Comparison of ENCODE assay signal across 8 mouse cellular contexts in genomic region chr7:45831128-45831525, GRCm38 (mm10). TPM values are rescaled to one million over a fixed set of nuclear protein-coding genes. Genes with fewer than 3 reads are reported as not detected.
A peak's percentile ranks its signal among the peaks of the same experiment; 100 is the strongest.
DNase-seq lines count a peak whose midpoint lies in the region; ATAC-seq and TF ChIP-seq lines count a peak whose summit lies in the region.

No protein-coding gene starts in this region.

- no peaks in the 10 kb centered on the region for H3K9me3 ChIP-seq in hindbrain, embryonic 15.5 days
- H3K9me3 ChIP-seq in midbrain, embryonic 16.5 days (replicated peaks; ENCODE audit: control insufficient read depth, low read length, poor library complexity, severe bottlenecking) = no peaks in the 10 kb centered on the region

- peak overlapping the region; percentile 60 for H3K9ac ChIP-seq in hindbrain, embryonic 15.5 days
- peak overlapping the region; percentile 68 for H3K9ac ChIP-seq in midbrain, embryonic 16.5 days (ENCODE audit: low read depth, low read length)

- no peak for DNase-seq in kidney, adult 2 months
- DNase-seq in kidney, postnatal 14 days = no peak
- DNase-seq in ovary, postnatal 14 days (ENCODE audit: low spot score) = no peak
- DNase-seq in right cerebral cortex, adult 2 months (ENCODE audit: low spot score in 2 of 2) = no peak
- DNase-seq in cerebellum, postnatal 36 days = no peak

- peak overlapping the region; percentile 100 for H3K4me3 ChIP-seq in kidney, adult 2 months (ENCODE audit: insufficient read depth, low read depth, low read length)
- H3K4me3 ChIP-seq in bone marrow macrophage, adult 2 months (ENCODE audit: insufficient read depth, low read length) = peak overlapping the region; percentile 88
- peak overlapping the region; percentile 75 for H3K4me3 ChIP-seq in hindbrain, embryonic 15.5 days
- H3K4me3 ChIP-seq in midbrain, embryonic 16.5 days (ENCODE audit: low read depth, low read length) = peak overlapping the region; percentile 93

- peaks cover 5% of the 10 kb centered on the region; the same call in 1 of the 2 replicates for H3K4me1 ChIP-seq in kidney, adult 2 months (ENCODE audit: control insufficient read depth, insufficient read depth, low read length)
- peaks cover 7% of the 10 kb centered on the region for H3K4me1 ChIP-seq in bone marrow macrophage, adult 2 months (ENCODE audit: control insufficient read depth, insufficient read depth, low read length)
- peaks cover 37% of the 10 kb centered on the region for H3K4me1 ChIP-seq in hindbrain, embryonic 15.5 days (replicated peaks)
- H3K4me1 ChIP-seq in midbrain, embryonic 16.5 days (ENCODE audit: control insufficient read depth, insufficient read depth, low read length) = peaks cover 20% of the 10 kb centered on the region

- H3K27ac ChIP-seq in kidney, adult 2 months (ENCODE audit: insufficient read depth, low read depth, low read length) = peak overlapping the region; percentile 99; the same call in 1 of the 2 replicates
- no peak overlapping the region for H3K27ac ChIP-seq in bone marrow macrophage, adult 2 months (ENCODE audit: insufficient read depth, low read depth, low read length)
- peak overlapping the region; percentile 90 for H3K27ac ChIP-seq in hindbrain, embryonic 15.5 days (replicated peaks)
- peak overlapping the region; percentile 77 for H3K27ac ChIP-seq in midbrain, embryonic 16.5 days (ENCODE audit: low read length)

- peak overlapping the region; percentile 89 for H3K4me2 ChIP-seq in hindbrain, embryonic 15.5 days
- H3K4me2 ChIP-seq in midbrain, embryonic 16.5 days (ENCODE audit: low read length) = peak overlapping the region; percentile 93

- no peak for TF ChIP-seq POLR2A in kidney, adult 2 months (IDR thresholded peaks at IDR 0.05; ENCODE audit: low read depth, low read length)
- no peak for TF ChIP-seq POLR2A in bone marrow macrophage, adult 2 months (IDR thresholded peaks at IDR 0.05; ENCODE audit: borderline replicate concordance, low read depth, low read length)

- peaks cover 4% of the 10 kb centered on the region for H3K27me3 ChIP-seq in kidney, adult 2 months (replicated peaks; ENCODE audit: control insufficient read depth, insufficient read depth, low read length)
- H3K27me3 ChIP-seq in hindbrain, embryonic 15.5 days = peaks cover 46% of the 10 kb centered on the region
- peaks cover 44% of the 10 kb centered on the region for H3K27me3 ChIP-seq in midbrain, embryonic 16.5 days (ENCODE audit: control insufficient read depth, insufficient read depth, low read depth, low read length)

- ATAC-seq in hindbrain, embryonic 15.5 days (ENCODE audit: low FRiP score, low read depth) = peak; percentile 17
- ATAC-seq in midbrain, embryonic 16.5 days = peak; percentile 41

- no peak for TF ChIP-seq CTCF in kidney, adult 2 months (conservative IDR thresholded peaks at IDR 0.05; ENCODE audit: insufficient read depth, insufficient read length, low read depth, low read length)
- TF ChIP-seq CTCF in bone marrow macrophage, adult 2 months (IDR thresholded peaks at IDR 0.05; ENCODE audit: low read depth, low read length) = no peak

- no peaks in the 10 kb centered on the region for H3K36me3 ChIP-seq in kidney, adult 2 months (ENCODE audit: control insufficient read depth, insufficient read depth, low read length)
- H3K36me3 ChIP-seq in hindbrain, embryonic 15.5 days = peaks cover 23% of the 10 kb centered on the region
- H3K36me3 ChIP-seq in midbrain, embryonic 16.5 days (ENCODE audit: control insufficient read depth, insufficient read depth, low read length) = peaks cover 12% of the 10 kb centered on the region

- WGBS in kidney, adult 2 months = 26% methylated on average over 5 of the region's 5 CpGs
- WGBS in hindbrain, embryonic 15.5 days = 14% methylated on average over 5 of the region's 5 CpGs
- WGBS in midbrain, embryonic 16.5 days = 21% methylated on average over 5 of the region's 5 CpGs

RNA-seq across cellular contexts. Expression of gene Grwd1, which starts 0.4 kb away (rescaled TPM):
- polyA plus RNA-seq in kidney, adult 2 months (2012; rRNA removed) = 12.3 and 12.9 TPM in 2 replicates
- polyA plus RNA-seq in bone marrow macrophage, adult 2 months (2012; ENCODE audit: insufficient read depth, insufficient read length, missing spikeins) = 4.4 and 4.9 TPM in 2 replicates
- polyA plus RNA-seq in hindbrain, embryonic 15.5 days (2015; fragmentation: Nextera tagmentation; extraction: Ambion mirVana) = 41.8 and 43.1 TPM in 2 replicates
- 38.4 and 45.8 TPM in 2 replicates for polyA plus RNA-seq in midbrain, embryonic 16.5 days (2015; fragmentation: Nextera tagmentation; extraction: Ambion mirVana)

RNA-seq across cellular contexts. Expression of gene Kcnj14, which starts 6.5 kb away (rescaled TPM):
- 0.28 and 0.31 TPM in 2 replicates for polyA plus RNA-seq in kidney, adult 2 months (2012; rRNA removed)
- polyA plus RNA-seq in bone marrow macrophage, adult 2 months (2012; ENCODE audit: insufficient read depth, insufficient read length, missing spikeins) = not detected in 2 replicates
- 1.1 and 1.6 TPM in 2 replicates for polyA plus RNA-seq in hindbrain, embryonic 15.5 days (2015; fragmentation: Nextera tagmentation; extraction: Ambion mirVana)
- polyA plus RNA-seq in midbrain, embryonic 16.5 days (2015; fragmentation: Nextera tagmentation; extraction: Ambion mirVana) = 1.2 and 1.3 TPM in 2 replicates

RNA-seq across cellular contexts. Expression of gene Cyth2, which starts 16.7 kb away (rescaled TPM):
- polyA plus RNA-seq in kidney, adult 2 months (2012; rRNA removed) = 43.3 and 44.7 TPM in 2 replicates
- 63.7 and 68.8 TPM in 2 replicates for polyA plus RNA-seq in bone marrow macrophage, adult 2 months (2012; ENCODE audit: insufficient read depth, insufficient read length, missing spikeins)
- 271 and 286 TPM in 2 replicates for polyA plus RNA-seq in hindbrain, embryonic 15.5 days (2015; fragmentation: Nextera tagmentation; extraction: Ambion mirVana)
- polyA plus RNA-seq in midbrain, embryonic 16.5 days (2015; fragmentation: Nextera tagmentation; extraction: Ambion mirVana) = 275 and 307 TPM in 2 replicates

RNA-seq across cellular contexts. Expression of gene Kdelr1, which starts 41.4 kb away (rescaled TPM):
- polyA plus RNA-seq in kidney, adult 2 months (2012; rRNA removed) = 331 and 358 TPM in 2 replicates
- 169 and 174 TPM in 2 replicates for polyA plus RNA-seq in bone marrow macrophage, adult 2 months (2012; ENCODE audit: insufficient read depth, insufficient read length, missing spikeins)
- 56.4 and 61.0 TPM in 2 replicates for polyA plus RNA-seq in hindbrain, embryonic 15.5 days (2015; fragmentation: Nextera tagmentation; extraction: Ambion mirVana)
- 52.2 and 55.0 TPM in 2 replicates for polyA plus RNA-seq in midbrain, embryonic 16.5 days (2015; fragmentation: Nextera tagmentation; extraction: Ambion mirVana)

RNA-seq across cellular contexts. Expression of gene Sult2b1, which starts 46.7 kb away (rescaled TPM):
- polyA plus RNA-seq in kidney, adult 2 months (2012; rRNA removed) = 4.2 and 6.1 TPM in 2 replicates
- 1.5 TPM in 1 of 2 replicates, not detected in the other for polyA plus RNA-seq in bone marrow macrophage, adult 2 months (2012; ENCODE audit: insufficient read depth, insufficient read length, missing spikeins)
- 6.3 TPM in 2 replicates for polyA plus RNA-seq in hindbrain, embryonic 15.5 days (2015; fragmentation: Nextera tagmentation; extraction: Ambion mirVana)
- polyA plus RNA-seq in midbrain, embryonic 16.5 days (2015; fragmentation: Nextera tagmentation; extraction: Ambion mirVana) = 6.1 and 6.4 TPM in 2 replicates
